16 mouse cellular contexts compared by ENCODE assay signal in genomic region chr15:85704341-85705012, GRCm38 (mm10). TPM values are rescaled to one million over a fixed set of nuclear protein-coding genes. Genes with fewer than 3 reads are reported as not detected.
DNase-seq lines count a peak whose midpoint lies in the region; ATAC-seq and TF ChIP-seq lines count a peak whose summit lies in the region.
"Had no signal": no experiment of that assay in that cellular context is flagged by ENCODE, and none has a peak within 500 bp of the region (broad histone marks: within the 10 kb centered on the region; RNA-seq: fewer than 3 reads in every experiment).

No protein-coding gene starts in this region.

- WGBS in hindbrain, embryonic 13.5 days = 85% methylated on average over 8 of the region's 8 CpGs
- 85% methylated on average over 8 of the region's 8 CpGs for WGBS in hindbrain, embryonic 14.5 days

- H3K4me2 ChIP-seq in hindbrain, embryonic 13.5 days = no peak overlapping the region
- H3K4me2 ChIP-seq in hindbrain, embryonic 14.5 days (replicated peaks) = no peak overlapping the region
- no peak overlapping the region for H3K4me2 ChIP-seq in myocyte (ENCODE audit: low read depth)
- H3K4me2 ChIP-seq: heart, embryonic 12.5 days; liver, embryonic 13.5 days; neural tube, embryonic 12.5 days had no signal

- H3K27ac ChIP-seq in hindbrain, embryonic 13.5 days = peak overlapping the region; percentile 80
- H3K27ac ChIP-seq in hindbrain, embryonic 14.5 days = no peak overlapping the region
- H3K27ac ChIP-seq: liver, embryonic 13.5 days; neural tube, embryonic 12.5 days had no signal

- DNase-seq in adrenal gland, adult 2 months = peak; percentile 49
- no peak for DNase-seq in adrenal gland, postnatal 36 days
- no peak for DNase-seq in hindbrain, embryonic 14.5 days (ENCODE audit: low spot score)
- peak; percentile 3 for DNase-seq in left cerebral cortex, postnatal 4 days
- no peak for DNase-seq in left cerebral cortex, postnatal 14 days (ENCODE audit: low spot score in 2 of 2)
- DNase-seq in right cerebral cortex, adult 2 months (ENCODE audit: low spot score in 2 of 2) = no peak
- DNase-seq: gastrocnemius, postnatal 14 days; heart, postnatal 4 days; kidney, adult 8-10 months; liver, embryonic 13.5 days had no signal

- H3K4me3 ChIP-seq in hindbrain, embryonic 13.5 days = no peak overlapping the region
- H3K4me3 ChIP-seq in hindbrain, embryonic 14.5 days (replicated peaks; ENCODE audit: low read length) = no peak overlapping the region
- no peak overlapping the region for H3K4me3 ChIP-seq in myocyte
- H3K4me3 ChIP-seq: heart, embryonic 12.5 days; liver, embryonic 13.5 days; neural tube, embryonic 12.5 days had no signal

- H3ac ChIP-seq in myocyte (ENCODE audit: control insufficient read depth, insufficient read length) = no peak overlapping the region

- H3K79me2 ChIP-seq in myocyte (ENCODE audit: control insufficient read depth, insufficient read depth) = peaks cover 20% of the 10 kb centered on the region

- peak overlapping the region; percentile 19; the same call in 1 of the 2 replicates for H3K9ac ChIP-seq in hindbrain, embryonic 13.5 days
- no peak overlapping the region for H3K9ac ChIP-seq in hindbrain, embryonic 14.5 days
- H3K9ac ChIP-seq: heart, embryonic 12.5 days; liver, embryonic 13.5 days; neural tube, embryonic 12.5 days had no signal

- no peak for ATAC-seq in hindbrain, embryonic 13.5 days (ENCODE audit: low FRiP score)
- no peak for ATAC-seq in hindbrain, embryonic 14.5 days (ENCODE audit: low FRiP score)
- ATAC-seq: midbrain, embryonic 16.5 days had no signal

- H3K27me3 ChIP-seq in hindbrain, embryonic 13.5 days = no peaks in the 10 kb centered on the region
- no peaks in the 10 kb centered on the region for H3K27me3 ChIP-seq in hindbrain, embryonic 14.5 days (ENCODE audit: control insufficient read depth, insufficient read depth, low read length)
- no peaks in the 10 kb centered on the region for H3K27me3 ChIP-seq in myocyte (ENCODE audit: control insufficient read depth, insufficient read depth, insufficient read length)
- H3K27me3 ChIP-seq: liver, embryonic 13.5 days had no signal

- peak; percentile 55 for TF ChIP-seq POLR2A in myocyte (IDR thresholded peaks at IDR 0.05; ENCODE audit: insufficient read length, low read depth)

- peaks cover 81% of the 10 kb centered on the region for H3K36me3 ChIP-seq in hindbrain, embryonic 13.5 days
- peaks cover 80% of the 10 kb centered on the region for H3K36me3 ChIP-seq in hindbrain, embryonic 14.5 days (replicated peaks; ENCODE audit: control insufficient read depth, insufficient read depth)
- peaks cover 80% of the 10 kb centered on the region for H3K36me3 ChIP-seq in myocyte (ENCODE audit: control insufficient read depth, insufficient read depth)
- H3K36me3 ChIP-seq: liver, embryonic 13.5 days had no signal

- no peaks in the 10 kb centered on the region for H3K9me3 ChIP-seq in hindbrain, embryonic 13.5 days
- no peaks in the 10 kb centered on the region for H3K9me3 ChIP-seq in hindbrain, embryonic 14.5 days (ENCODE audit: control insufficient read depth, low read length)
- H3K9me3 ChIP-seq: heart, embryonic 12.5 days; liver, embryonic 13.5 days; neural tube, embryonic 12.5 days had no signal

- intact Hi-C loops in left cerebral cortex, postnatal 4 days (cut with DNase I) = loop anchor here (5.0 to 10.0 kb wide), 2 partner anchors 97 to 440 kb away; no protein-coding TSS in a partner anchor
- intact Hi-C loops in left cerebral cortex, postnatal 14 days (cut with DNase I) = loop anchor here (10.0 kb wide), 1 partner anchor 440 kb away; no protein-coding TSS in a partner anchor

- H3K4me1 ChIP-seq in hindbrain, embryonic 13.5 days (replicated peaks) = peaks cover 64% of the 10 kb centered on the region
- H3K4me1 ChIP-seq in hindbrain, embryonic 14.5 days (replicated peaks; ENCODE audit: control insufficient read depth, insufficient read depth, low read length) = no peaks in the 10 kb centered on the region; the same call in 1 of the 2 replicates

TF ChIP-seq in myocyte, 11 proteins besides CTCF, POLR2A, EP300 and RAD21:
- TF ChIP-seq REST (IDR thresholded peaks at IDR 0.05; ENCODE audit: insufficient read depth, insufficient read length) (no peak), MYOG (IDR thresholded peaks at IDR 0.05; ENCODE audit: control insufficient read depth in 1 of 3, insufficient read depth in 1 of 3, insufficient read length in 2 of 3, low read depth in 2 of 3) (no peak), TCF3 (IDR thresholded peaks at IDR 0.05; ENCODE audit: insufficient read length, low read depth) (no peak), POLR2AphosphoS2 (IDR thresholded peaks at IDR 0.05; ENCODE audit: insufficient read length, low read depth) (peak; percentile 70)

RNA-seq across cellular contexts. Expression of gene Ppara, which starts 30.3 kb away (rescaled TPM):
- total RNA-seq in adrenal gland, adult 2 months (2021) = 10 to 100 TPM; 37.2 to 48.9 TPM
- polyA plus RNA-seq in adrenal gland, adult 2 months (2012; rRNA removed) = 6.3 and 8.5 TPM in 2 replicates
- total RNA-seq in adrenal gland, postnatal 36 days (2021) = 10 to 100 TPM; 23.9 to 38.5 TPM
- polyA plus RNA-seq in hindbrain, embryonic 13.5 days (2015; fragmentation: Nextera tagmentation; extraction: Ambion mirVana) = 1.2 and 1.7 TPM in 2 replicates
- 1.2 and 1.6 TPM in 2 replicates for polyA plus RNA-seq in hindbrain, embryonic 14.5 days (2014; fragmentation: Nextera tagmentation; extraction: Ambion mirVana)
- 1 to 10 TPM; 1.0 to 1.8 TPM for total RNA-seq in left cerebral cortex, postnatal 4 days (2021)
- total RNA-seq in left cerebral cortex, postnatal 14 days (2021) = 1 to 10 TPM; 3.7 to 4.6 TPM
- 0.12 TPM for polyA plus RNA-seq in myocyte (2012; fragmentation: generic; extraction: Trizol)
- total RNA-seq: megakaryocyte progenitor cell, adult 5-6 weeks had no signal

Comparison
In these comparisons a context has a peak if more than half of its experiments do, and no peak if none do; other contexts are left out.
1. DNase-seq: peak in adrenal gland, adult 2 months (single experiment) and left cerebral cortex, postnatal 4 days (single experiment); none in adrenal gland, postnatal 36 days (0 of 2), hindbrain, embryonic 14.5 days (single experiment), left cerebral cortex, postnatal 14 days (0 of 2) and right cerebral cortex, adult 2 months (0 of 2).
2. RNA of gene Ppara, which starts 30.3 kb away (total RNA-seq): 37.2 to 48.9 TPM in adrenal gland, adult 2 months and 23.9 to 38.5 TPM in adrenal gland, postnatal 36 days; 3.7 to 4.6 TPM in left cerebral cortex, postnatal 14 days and 1.0 to 1.8 TPM in left cerebral cortex, postnatal 4 days; every median in the first group is over 4 times any median in the second.